Mouse (Mus musculus): ENCODE data around the gene Hook2.

Hook2 gene

GRCm38 (mm10) chr8:84990349-84990748 is at the start of gene Hook2:
Hook2 (plus strand) TSS chr8:84990603.
- DNase-seq = peak; percentile 97

DNA sequence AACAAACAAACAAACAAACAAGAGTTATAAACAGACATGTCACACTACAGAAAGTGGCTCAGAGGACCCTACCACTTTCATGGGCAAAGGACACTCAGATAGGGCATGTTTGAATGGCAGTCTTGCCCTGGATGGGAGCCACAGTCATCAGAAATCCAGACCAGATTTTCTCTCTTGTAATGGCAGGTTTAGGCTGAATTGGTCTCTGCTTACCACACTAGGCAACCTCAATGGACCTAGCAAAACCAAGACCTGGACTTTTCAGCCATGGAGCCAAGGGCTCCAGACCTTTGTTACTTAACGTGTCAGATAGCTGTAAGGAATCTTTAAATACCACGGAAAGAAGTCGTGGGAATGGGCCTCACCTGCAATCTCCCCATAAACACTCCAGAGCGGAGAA is 46.7 kb upstream of the Hook2 start:
- no peak for DNase-seq

DNA sequence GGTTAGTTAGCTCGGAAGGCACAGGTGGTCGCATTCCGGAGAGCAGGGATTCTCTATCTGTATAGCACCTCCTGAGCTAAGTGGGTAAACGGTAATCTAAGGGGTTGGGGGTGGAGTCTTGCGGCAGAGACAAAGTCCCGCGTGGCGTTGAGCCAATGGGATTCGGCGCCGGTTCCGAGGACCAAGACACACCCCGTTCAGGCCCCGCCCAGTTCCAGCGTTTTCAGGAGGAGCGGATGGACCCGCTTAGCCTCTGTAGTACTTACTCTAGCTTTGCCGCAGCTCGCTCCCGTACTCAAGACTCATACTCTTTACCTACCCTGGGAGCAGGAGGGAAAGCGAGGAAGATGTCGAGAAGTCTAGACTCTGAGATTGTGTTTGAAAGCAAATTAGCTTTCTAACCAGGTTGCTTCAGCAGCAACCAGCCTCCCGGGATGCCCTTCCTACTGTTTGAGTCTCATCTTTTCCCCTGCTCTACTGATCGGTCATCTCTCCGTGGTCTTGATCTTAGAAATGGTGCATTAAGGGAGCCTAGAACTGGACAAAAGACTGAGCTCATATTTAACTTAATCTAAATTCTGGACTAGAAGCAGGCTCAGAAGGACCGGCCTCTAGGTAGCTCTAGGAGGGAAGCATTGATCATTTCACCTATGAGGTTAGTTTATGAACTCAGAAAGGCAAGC is 45.8 kb upstream of the Hook2 start:
- peak; percentile 73 for DNase-seq

DNA sequence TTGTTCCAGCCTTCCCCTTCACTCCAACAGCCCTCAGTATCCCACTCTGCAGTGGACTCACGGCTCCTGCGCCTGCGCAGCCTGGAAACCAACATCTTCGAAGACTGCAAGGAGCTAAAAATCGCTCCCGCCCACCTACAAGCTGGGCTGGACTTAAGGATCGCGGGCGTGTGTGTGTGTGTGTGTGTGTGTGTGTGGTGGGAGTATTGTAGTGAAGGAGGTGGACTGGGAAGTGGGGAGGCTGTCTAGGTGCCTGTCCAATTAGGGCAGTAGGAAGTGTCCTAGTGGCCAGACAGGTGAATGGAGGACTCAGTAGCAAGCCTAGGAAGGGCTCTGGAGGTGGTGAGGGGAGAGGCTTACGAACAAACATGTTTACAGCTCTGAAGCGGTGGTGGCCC is 45.2 kb upstream of the Hook2 start:
- DNase-seq = peak; percentile 83

DNA sequence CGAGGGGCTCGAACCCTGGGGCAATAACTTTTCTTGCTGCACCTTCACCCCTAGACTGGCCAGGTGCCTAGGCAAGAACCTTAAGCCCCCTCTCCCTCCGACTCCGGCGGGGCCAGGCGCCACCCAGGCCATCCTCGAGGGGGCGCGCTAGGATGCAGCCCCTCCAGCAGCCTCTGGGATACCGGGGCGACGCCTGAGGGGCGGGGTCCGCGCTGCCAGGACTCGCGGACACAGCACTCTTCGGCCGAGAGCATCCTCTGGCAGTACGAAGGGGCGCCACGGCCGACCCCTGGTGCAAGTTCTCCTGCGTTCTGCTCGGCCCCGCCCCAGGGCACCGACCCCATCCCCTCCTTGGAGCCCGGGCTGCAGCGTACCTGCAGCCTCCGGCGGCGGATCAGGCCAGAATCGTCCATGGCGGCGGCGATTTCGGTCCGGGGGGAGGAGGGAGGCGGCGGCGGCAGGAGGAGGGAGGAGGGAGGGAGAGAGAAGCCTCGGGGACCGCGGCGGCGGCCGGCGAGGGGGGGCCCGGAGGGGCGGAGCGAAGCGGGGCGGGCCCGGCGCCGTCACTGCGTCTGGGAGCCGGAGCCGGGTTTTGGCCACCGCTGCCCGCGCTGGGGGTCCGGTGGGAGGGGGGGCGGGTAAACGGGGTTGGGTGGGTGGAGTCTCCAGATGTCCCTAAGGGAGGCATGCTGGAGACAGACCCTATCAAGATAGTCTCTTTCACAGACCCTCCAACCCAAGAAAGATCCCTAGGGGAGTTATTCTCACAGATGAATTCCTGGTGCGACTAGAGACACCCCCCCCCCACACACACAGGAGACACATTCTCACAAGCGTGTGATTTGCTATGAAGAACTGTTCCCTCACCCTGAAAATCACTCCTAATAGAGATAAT is 44.5 kb upstream of the Hook2 start:
- DNase-seq = no peak

- no peak for DNase-seq
Measured at GRCm38 (mm10) chr8:84946528-84947240, 43.7 kb upstream of the Hook2 start, which contains the start of gene Rtbdn. Rtbdn (plus strand) TSS chr8:84946991.

- no peak for DNase-seq
Measured at GRCm38 (mm10) chr8:84947241-84947545, 43.2 kb upstream of the Hook2 start.

GRCm38 (mm10) chr8:84949753-84950152 is 40.6 kb upstream of the Hook2 start:
- DNase-seq = no peak

GRCm38 (mm10) chr8:84952612-84953255 is 37.7 kb upstream of the Hook2 start:
- DNase-seq = no peak

- DNase-seq = peak; percentile 48
Measured at GRCm38 (mm10) chr8:84956768-84957167, 33.6 kb upstream of the Hook2 start.

DNA sequence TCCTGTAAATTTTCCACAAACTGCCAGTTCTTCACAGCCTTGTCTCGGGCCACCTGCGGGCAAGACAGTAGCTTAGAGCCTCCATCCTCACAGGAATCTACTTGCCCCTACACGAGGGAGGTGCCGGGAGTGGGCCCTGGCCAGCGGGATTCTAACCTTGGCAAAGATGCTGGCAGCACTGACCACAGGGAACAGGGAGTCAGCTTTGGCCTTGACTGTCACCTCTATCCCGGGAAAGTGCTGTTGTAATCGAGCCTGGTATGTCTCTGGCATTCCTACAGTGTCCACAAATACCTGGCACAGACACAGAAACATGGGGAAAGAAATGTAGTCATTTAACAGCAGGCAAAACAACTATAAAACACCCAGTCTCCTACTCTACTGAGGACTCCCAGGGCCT is 30.6 kb upstream of the Hook2 start:
- no peak for DNase-seq

DNA sequence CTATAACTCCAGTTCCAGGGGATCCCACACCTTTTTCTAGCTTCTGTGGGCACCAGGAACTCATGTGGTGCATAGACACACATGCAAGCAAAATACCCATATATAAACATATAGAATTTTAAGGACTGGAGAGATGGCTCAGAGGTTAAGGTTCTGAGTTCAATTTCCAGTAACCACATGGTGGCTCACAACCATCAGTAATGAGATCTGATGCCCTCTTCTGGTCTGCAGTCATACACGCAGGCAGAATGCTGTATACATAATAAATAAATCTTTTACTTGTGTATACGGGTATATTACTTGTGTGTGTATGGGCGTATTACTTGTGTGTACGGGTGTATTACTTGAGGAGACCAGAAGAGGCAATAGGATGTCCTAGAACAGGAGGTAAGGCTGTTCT is 26.5 kb upstream of the Hook2 start:
- DNase-seq = no peak

DNA sequence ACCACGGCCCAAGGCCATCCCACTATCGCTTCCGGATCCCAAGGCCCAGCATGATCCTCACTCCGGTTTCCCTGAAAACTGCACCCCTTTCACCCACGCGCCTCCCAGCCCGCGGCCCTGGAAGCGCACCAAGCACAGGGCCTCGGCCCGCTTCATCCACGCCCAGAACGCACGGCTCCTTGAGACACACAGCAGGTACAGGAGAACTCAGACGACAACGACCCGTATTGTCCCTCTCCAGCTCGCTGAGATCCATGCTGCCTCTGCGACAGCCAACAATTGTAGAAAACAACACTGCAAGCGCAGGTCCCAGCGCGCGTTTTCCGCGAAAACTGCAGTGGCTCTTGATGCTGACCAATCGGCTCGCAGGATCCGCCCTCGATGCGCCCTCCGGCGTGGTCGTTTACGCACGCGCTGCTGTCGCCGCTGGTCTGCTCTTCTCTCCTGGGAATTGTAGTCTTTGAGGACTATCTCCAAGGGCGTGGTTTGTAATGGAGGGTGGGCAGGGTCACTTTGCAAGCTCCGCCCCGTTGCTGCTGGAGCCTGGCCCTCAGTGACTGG is 24.6 kb upstream of the Hook2 start:
- DNase-seq = peak; percentile 97

DNA sequence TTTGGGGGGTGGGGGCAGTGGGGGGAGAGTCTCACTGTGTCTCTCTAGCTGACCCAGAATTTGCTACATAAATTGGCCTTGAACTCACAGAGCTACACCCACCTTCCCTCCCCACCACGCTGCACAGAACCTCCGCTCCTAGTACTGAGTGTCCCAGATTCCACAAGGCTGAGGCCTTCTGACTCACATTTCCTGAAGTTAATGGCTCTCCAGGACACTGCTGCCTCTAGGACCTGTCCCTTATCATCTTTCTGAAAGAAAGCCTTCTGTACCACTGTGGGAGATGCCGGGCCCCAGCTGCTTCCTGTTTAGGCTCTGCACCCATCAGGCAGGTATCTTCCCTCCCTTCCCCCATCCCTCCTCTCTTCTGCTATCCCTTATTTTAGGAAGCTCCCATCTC is 23.8 kb upstream of the Hook2 start:
- no peak for DNase-seq

DNA sequence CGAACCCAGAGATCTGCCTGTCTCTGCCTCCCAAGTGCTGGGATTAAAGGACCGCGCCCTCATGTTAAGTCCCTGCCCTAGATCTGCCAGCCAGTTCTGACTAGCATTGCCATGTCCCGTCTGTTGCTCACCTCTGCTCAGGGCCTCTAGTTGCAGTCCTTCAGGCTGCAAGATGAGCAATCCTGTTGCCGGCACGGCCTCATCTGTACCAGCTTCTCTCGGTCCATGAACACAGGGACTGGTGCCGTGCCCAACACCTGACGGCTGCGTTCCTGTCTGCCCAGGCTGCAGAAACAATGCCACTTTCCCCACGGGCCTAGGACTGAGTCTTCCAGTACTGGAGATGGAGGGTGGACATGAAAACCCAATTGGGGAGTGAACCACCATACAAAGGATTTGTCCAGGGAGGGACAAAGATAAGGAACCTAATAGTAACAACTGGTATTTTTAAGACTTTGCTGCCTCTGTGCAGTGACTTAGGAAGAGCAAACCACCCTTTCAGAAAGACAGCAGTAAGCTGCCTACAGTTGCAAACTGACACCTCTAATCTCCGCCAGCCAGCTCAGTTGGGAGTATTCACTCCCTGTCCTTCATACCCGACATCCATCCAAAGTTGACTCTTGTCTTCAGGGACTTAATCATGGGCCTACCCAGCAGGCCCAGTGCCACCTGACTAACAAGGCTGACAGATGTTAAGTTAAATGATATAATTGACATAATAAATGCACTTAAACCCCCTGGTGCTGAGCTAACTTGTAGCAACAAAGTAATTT is 22.7 kb upstream of the Hook2 start:
- DNase-seq = peak; percentile 13

- peak; percentile 10 for DNase-seq
Measured at GRCm38 (mm10) chr8:84968650-84969049, 21.8 kb upstream of the Hook2 start.

DNA sequence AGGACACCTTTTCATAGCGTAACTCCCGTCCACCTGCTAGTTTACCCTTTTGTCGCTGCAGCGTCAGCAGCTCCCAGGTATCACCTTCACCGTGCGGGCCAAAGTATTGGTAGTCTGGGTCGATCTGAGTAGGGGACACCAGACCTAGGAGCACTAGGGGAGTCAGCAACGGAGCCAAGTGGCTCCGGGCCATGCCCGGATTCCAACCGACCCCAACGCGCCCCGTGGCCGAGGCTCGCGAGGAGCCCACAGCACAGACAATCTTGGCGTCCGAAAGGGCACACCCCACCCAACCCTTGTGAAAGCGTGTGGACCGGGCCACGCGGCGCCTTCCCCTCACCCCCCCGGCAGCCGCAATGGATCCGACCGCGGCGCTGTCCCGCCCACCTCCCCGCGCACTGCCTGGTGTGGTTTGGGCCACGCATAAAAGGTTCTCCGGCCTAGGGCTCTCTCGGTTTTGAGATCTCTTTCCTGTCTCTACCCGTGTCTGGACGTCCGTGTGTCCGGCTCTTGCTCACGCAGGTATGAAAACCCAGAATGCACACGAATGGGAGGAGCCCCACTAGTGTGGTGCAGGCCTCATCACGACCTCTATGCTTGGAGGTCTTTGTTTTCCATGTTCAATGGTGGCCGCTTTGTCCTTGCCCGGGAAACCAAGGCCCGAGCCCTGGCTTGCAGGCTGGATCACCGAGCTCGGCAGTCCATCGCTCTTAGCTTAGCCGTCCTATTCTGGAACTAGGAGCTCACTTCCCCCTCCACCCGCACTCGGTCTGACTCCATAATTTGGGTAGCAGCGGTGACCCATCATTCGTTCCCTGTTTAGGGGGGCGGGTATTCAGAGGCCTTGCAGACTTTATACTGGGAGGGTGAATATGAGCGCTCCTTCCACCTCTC is 20.9 kb upstream of the Hook2 start, which contains the start of the genes Gm49661, Prdx2 and Rnaseh2a:
TSS of gene Gm49661 (minus strand) at position 193 of the 894 bp plus-strand sequence.
TSS of gene Prdx2 (plus strand) at position 347 of the 894 bp plus-strand sequence.
TSS of gene Rnaseh2a (minus strand) at position 527 of the 894 bp plus-strand sequence.
- DNase-seq = peak; percentile 61

DNA sequence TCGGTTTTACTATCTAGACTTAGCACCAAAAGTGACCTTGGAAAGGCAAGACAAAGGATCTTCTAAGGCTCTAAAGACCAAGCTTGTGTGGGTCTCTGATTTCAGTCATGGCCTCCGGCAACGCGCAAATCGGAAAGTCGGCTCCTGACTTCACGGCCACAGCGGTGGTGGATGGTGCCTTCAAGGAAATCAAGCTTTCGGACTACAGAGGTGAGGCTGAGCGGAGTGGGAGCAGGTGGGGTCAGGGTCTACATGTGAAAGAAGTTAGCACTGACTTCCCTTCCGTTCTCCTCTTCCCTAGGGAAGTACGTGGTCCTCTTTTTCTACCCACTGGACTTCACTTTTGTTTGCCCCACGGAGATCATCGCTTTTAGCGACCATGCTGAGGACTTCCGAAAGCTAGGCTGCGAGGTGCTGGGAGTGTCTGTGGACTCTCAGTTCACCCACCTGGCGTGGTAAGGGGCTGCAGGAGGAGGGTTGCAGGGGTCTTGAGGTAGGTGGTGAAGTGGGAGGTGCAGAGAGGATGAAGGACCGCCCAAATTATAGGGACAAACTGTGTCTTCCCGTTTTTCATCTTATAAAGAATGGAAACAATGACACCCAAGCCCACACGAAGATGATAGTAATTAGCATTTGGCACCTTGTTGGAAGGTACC is 20.1 kb upstream of the Hook2 start:
- DNase-seq = peak; percentile 10

DNA sequence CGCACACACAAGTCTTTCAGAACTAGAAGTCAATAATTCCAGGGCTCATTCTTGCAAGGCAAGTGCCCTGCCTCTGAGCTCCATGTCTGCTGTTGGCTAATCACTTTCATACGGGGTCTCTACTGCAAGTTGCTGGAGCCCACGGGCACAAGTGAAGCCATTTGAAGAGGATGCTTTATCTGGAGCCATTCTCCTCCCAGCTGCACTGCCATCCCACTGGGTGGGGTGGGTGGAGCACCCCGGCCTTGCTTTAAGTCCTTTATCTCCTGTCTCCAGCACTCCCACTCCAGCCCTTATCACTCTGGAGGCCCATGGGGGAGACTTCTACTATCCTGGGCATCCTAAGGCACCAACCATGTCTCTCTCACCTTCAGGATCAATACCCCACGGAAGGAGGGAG is 19.5 kb upstream of the Hook2 start:
- DNase-seq = peak; percentile 3

DNA sequence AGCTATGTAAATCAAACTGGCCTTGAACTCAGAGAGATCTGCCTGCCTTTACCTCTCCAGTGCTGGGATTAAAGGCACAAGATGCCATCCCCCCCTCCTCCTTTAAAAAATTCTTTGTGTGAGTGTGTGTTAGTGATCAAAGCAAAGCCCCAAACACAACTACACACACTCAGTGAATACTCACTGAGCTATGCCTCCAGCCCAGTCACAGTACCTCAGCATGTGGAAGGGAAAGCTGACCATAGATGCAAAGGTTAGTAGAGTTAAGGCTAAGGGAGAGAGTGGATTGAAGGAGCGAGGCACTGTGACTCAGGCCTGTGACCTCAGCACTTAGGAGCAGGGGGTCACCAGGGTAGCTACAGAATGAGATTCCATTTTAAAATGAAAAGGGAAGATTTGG is 17.3 kb upstream of the Hook2 start:
- DNase-seq = no peak

Measured in layer of hippocampus, adult 9-11 months (tissue).